Mouse (Mus musculus) ES-Bruce4 (cell line): ENCODE measurements around the gene Gm26602.
A peak's percentile ranks its signal among the peaks of the same experiment; 100 is the strongest.

Source experiments
- CTCF ChIP-seq: IDR thresholded peaks from one replicate; pipeline ENCODE4 v1.8.1; 2011; ENCODE audit warnings: low read depth, low read length
- EP300 ChIP-seq: IDR thresholded peaks from 2 replicates; pipeline ENCODE4 v1.6.1; 2011; ENCODE audit warnings: low read depth, low read length; ENCODE audit not compliant: insufficient read depth
- POLR2A ChIP-seq: IDR thresholded peaks from one replicate; pipeline ENCODE4 v1.8.1; 2011; ENCODE audit warnings: low read length; ENCODE audit not compliant: insufficient read depth

- TF ChIP-seq POLR2A (no peak), CTCF (peak; percentile 30), EP300 (no peak)
Observed at GRCm38 (mm10) chr10:79865801-79866295, 44.8 kb upstream of the Gm26602 start.
